Mouse (Mus musculus): ENCODE data around the gene Fam90a1a. TPM values are rescaled to one million over a fixed set of nuclear protein-coding genes. Genes with fewer than 3 reads are reported as not detected.
A peak's percentile ranks its signal among the peaks of the same experiment; 100 is the strongest.
"Not testable (repeated sequence)": the region's sequence is repeated elsewhere in the genome, so short reads cannot be mapped to it uniquely, and the experiment has no call there.

Gene Fam90a1a
- not detected for total RNA-seq (2021)
- long read RNA-seq, experiment 1: 0 reads
- long read RNA-seq, experiment 2: 0 reads

DNA sequence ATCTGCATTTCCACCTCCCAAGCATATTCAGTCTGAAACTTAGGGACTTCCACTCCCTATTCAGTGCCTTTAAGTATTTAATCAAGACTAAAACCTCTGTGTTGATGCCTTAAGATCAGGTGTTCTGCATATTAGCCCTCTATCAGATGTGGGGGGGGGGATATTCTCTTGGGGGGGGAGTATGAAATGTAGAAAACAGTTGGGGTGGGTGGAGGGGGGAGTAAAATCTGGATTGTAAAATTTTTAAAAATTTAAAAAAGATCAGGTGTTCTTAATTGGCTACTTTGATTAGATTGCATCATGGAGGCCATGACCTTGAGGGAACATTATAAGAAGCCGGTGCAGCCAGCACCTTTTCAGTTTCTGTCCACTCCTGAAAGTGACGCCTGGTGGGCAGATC lies at the start of gene Fam90a1a:
Fam90a1a (plus strand) TSS at position 301 of the 400 bp plus-strand sequence.
- DNase-seq: no peak

DNA sequence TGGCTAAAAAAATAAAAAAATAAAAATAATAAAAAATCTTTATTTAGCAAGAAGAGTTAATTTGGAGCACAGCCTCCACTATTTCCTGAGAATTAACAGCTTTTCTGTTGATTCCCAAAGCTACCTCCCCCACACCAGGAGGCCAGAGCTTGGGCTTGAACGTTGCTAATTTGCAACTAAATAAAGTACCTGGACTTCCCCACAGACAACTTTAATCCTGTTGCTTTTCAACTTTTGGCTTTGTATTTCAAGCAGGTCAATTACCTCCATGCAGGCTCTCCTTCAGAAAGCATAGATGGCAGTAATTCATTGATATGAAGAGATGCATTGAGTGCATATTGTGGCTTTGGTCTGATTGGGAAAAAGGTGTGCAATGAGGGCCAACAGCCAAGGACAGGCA lies 46.6 kb upstream of the Fam90a1a start:
- DNase-seq: no peak

DNA sequence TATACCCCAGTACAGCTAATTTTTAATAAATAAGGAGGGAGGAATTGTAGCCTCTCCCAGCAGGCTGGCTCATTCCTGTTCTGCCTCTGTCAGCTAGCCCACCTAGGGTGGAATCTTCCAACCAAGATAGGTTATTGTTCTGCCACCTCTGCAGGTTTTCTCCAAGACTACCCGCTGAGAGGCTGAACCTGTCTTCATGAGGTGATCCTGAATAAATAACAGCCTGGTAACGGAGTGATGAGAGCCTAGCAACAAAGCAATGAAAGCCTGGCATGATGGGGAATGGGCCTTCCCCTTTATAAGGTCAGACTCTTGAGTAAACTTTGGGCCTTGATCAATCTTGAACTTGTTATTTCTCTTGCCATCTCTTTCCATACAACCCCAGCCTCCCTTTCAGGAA lies 46.0 kb upstream of the Fam90a1a start:
- no peak for DNase-seq

DNA sequence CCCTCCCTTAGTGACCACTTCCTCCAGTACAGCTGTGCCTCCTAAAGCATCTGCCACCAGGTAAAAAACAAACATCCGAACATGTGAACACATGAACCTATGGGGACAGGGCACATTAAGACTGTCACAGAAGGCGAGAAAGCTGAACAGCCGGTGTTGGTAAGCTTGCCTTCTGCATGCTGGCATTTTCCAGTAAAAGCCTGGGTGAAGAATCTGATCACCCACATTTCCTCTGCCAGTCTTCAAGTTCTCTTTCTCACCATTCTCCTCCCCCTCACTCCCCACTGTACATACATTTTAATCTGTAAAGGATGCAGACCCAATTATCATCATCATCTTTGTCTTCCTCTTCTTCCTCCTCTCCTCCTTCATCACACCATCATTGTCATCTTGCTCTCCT lies 42.9 kb upstream of the Fam90a1a start:
- DNase-seq: no peak

DNA sequence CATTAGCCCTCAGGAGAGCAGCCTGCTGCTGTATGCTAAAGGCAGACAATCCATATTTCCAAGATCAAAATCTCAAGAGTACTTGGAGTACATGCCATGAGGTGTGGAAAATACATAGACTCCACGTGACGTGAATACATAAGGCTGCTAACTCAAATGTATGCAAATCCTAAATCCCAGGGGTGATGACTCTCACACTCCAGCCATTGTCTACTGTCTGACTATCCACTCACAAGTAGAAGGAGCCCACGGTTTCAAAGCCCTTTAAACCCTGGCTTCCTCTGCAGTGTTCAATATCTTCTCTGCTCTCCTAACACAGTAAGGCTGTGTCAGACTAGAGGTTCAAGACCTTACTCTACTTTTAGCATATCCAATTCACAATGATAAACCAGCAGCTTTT lies 27.8 kb upstream of the Fam90a1a start:
- not testable (repeated sequence) for DNase-seq

DNA sequence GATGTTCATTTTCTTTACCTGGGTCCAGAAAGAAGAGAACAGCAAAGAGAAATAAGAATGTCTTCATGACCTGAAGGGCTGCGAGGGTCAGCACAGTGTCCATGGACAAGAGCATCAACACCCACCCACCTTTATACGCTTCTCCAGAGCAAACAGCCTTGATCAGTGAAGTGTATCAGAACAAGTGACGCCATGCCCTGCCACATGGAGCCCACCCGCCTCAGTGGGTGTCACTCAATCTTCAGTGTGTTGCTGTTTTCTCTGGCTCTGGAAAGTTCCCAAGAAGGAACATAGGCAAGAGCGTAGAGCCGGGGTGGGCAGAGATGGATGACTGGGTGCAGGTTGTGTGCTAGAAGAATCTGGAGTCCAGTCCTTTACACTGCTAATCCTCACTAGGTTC lies 25.9 kb upstream of the Fam90a1a start, which contains the start of gene Defb15:
Defb15 (minus strand) TSS at position 101 of the 400 bp plus-strand sequence.
- DNase-seq: no peak

DNA sequence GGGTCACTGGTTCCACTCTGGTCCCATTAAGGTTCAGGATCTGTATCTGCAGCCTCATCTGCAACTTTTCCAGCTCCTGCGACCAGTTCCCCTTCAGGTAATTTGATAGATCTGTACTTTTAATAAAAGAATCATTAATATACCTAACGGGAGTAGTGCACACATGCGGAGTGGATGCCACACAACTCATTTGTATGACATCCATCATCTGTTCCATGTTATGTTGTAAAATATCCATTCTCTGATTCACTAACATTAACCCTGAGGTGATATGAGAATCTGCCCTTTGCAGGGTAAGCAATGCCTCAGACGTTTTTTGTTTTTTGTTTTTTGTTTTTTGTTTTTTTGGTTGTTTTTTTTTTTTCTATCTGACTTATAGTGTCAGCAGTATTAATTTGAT lies 20.5 kb upstream of the Fam90a1a start, which contains the start of gene Defb35:
Defb35 (plus strand) TSS at position 301 of the 400 bp plus-strand sequence.
- not testable (repeated sequence) for DNase-seq

DNA sequence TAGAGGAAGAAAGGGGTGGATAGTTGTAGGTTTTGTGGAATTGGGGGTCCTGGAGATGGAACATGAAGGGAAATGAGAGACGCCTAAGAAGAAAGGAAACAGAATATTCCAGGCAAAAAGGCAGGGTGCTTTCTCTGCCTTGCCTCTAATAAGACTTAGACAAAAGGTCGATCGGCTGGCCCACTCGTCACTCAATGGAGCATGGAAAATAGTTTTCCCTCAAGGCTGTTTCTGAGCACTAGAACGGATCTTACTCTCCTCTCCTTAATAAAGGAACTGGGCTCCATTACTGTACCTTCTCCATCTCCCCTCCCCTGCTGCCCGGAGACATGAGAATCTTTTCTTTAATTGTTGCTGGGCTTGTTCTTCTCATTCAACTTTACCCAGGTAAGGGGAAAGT lies 12.1 kb upstream of the Fam90a1a start, which contains the start of gene Defb13:
Defb13 (plus strand) TSS at position 301 of the 400 bp plus-strand sequence.
- no peak for DNase-seq

DNA sequence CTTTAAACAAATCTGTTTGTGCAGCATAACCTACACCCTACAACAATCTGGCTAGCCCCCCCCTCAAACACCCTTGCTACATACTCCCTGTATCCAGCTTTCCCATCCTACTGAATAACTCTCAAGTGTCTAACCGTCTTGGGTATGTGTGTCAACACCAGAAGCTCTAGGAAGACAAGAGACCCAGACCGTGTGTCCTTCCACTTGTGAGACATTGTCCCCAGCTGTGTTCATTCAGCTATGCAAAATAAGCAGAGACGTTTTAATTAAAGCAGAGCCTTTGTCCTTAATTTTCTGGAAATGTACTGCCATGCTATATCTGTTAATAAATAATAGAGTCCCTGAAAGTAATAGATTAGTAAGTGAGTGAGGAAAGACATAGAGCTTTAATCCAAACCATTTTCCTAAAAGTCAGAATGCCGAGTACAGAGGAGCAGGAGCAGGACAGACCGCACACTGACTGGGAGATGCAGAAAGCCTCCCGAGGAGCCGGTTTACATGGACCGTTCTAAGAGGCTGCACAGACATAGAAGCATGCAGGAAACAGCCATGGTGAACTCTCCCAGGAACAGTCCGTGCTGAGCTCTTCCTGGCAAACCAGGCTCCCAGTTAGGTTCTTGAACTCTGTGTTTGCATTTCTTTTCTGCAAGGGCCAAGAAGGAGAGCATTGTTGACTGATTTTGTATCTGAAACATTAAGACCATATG lies 11.1 kb upstream of the Fam90a1a start:
- no peak for DNase-seq

DNA sequence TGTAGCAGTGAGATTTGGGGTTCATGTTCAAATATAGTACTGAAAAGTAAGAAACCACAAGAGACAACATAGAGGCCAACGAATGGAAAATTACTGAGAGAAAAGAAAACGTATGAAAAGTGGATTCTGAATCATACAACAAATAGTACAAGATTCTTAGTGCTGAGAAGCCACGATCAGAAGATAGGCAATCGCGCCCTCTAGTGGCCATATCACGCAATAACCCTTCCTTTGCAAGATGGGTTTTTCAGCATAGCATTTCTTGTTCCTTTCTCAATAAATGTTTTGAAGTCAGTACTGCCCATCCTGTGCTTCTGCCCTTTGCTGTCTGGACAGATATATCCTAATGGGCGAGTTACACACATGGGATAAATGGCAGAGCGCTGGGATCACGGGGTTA lies 3.2 kb upstream of the Fam90a1a start:
- DNase-seq: peak; percentile 64

DNA sequence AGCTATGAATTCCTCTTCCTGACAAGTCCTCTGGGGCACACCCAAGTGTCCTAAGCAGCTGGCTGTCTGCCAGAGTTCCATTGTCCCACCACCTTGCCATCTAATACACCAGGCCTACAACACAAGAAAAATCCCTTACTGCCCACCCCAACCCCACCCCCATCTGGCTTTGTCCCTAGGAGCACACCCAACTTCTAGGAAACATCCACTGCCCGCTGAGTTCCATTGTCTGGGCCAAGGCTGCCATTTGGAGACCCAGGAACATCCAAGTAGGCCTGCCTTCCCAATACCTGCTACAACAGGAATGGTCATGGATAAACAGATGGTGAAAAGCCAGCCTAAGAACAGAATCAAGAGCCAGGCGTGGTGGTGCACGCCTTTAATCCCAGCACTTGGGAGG lies 2.2 kb upstream of the Fam90a1a start:
- no peak for DNase-seq

DNA sequence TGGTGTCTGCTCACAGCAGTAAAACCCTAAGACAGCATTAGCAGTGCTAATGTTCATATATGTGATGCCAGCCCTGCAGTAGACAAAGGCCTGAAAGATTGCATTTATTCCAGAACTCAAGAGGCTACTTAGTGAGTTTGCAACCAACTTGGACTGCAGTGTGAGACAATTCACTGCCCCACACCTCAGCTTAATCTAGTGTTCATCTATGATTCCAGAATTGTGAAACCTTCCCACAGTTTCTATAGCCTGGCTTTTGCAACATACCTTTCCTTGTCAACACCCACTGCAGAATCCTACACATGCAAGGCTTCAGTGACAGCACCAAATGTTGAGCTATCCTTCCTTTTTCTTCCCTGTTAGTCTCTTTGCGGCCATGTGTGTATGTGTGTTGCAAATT lies 8.1 kb downstream of the Fam90a1a start:
- DNase-seq: no peak

DNA sequence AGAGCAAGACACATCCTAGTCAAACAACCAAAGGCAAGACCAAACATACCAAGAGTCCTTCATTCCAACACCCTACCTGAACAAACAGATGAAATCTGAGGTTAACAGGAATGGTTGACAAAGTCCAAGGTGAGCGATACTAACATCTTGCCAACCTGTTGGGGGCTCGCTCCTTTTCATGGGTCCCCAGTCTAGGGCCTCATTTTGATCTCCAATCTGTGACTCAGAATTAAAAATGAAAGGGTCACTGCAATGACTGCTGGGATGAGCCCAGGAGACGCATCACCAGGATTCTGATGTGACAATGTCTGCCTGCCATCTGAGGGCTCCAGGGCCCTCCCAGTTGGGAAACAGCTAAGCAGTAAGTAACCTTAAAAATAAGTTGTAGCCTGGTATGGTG lies 11.0 kb downstream of the Fam90a1a start, which contains the start of gene Ccdc70:
Ccdc70 (plus strand) TSS at position 301 of the 400 bp plus-strand sequence.
- DNase-seq: no peak

DNA sequence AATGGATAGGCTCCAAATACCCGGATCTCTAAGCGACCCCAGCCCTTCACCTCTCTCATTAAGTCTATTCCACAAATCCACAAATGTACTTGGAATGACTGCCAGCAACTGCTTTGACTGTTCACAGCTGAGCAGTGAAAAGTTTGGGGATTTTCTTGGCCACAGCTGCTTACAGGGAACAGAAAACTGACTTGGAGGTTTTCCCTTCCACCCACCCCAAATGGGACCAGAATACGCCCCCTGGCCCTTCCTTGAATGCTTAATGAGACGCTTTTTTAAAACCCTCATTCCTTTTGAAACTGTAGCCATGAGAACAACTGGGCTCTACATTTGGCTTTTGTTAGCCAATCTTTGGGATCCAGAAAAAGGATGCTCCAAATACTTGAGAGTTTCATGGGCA lies 19.7 kb downstream of the Fam90a1a start:
- DNase-seq: no peak

DNA sequence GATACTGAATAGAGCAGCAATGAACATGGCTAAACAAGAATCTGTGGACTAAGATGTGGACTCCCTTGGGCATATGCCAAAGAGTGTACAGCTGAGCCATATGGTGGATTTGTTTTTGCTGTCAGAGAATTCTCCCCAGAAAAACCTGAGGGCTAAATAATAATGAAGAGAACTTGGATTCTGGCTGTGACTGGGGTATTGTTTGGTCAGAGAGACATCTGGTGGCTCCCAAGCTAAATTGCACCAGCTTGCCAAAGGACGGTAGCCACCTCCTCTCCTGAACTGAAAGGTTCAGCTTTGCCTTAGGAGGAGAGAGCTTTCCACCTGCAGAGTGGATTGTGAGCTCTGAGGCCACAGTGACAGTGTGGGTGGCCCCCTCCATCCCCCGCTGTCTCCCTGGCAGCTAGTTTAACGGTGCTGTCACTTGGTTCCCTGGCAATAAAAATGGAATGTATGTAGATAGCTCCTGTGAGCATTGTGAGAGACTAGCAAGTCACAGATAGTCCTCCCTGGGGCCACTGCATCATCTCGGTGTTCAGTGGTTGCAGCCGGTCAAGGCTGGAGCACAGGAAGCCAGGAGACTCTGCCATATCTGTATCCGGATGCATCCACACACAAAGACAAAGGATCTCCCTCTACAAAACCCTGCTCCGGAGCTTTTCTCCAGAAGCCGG lies 23.3 kb downstream of the Fam90a1a start:
- peak; percentile 8 for DNase-seq

DNA sequence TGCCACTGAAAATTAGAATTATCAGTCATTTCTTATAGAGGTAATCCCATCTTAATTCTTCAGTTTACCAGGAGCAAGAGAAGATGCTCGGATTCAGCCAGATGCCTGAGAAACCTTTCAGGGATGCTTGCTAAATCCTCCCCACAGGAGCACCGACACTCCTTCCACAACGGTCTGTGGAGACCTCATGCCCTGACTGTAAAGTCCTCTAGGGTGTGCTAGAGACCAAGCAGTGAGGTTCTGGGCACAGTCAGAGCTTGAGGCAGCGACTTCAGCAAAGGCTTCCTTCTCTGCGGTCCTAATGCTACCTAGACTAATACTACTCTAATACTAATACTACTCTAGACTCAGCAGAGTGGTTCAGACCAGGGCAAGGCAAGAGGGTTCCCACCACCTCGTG lies 33.7 kb downstream of the Fam90a1a start:
- peak; percentile 45 for DNase-seq

DNA sequence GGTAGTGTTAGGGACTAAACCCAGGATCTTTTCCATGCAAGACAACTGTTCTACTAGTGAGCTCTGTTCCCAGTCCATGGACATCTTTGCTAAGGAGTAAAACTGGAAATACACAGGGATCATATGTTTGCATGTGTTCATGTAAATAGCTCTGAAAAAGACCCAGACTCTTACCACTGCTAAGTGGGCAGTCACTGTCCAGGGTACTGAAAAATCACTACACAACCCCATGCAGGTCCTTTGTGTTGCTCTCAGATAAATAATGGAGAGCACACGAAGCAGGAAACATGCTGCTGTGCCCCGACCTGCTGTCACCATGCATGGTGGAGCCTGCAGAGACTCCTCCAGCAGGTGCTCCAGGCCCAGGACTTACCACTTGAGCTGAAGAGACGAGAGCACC lies 36.7 kb downstream of the Fam90a1a start:
- no peak for DNase-seq

DNA sequence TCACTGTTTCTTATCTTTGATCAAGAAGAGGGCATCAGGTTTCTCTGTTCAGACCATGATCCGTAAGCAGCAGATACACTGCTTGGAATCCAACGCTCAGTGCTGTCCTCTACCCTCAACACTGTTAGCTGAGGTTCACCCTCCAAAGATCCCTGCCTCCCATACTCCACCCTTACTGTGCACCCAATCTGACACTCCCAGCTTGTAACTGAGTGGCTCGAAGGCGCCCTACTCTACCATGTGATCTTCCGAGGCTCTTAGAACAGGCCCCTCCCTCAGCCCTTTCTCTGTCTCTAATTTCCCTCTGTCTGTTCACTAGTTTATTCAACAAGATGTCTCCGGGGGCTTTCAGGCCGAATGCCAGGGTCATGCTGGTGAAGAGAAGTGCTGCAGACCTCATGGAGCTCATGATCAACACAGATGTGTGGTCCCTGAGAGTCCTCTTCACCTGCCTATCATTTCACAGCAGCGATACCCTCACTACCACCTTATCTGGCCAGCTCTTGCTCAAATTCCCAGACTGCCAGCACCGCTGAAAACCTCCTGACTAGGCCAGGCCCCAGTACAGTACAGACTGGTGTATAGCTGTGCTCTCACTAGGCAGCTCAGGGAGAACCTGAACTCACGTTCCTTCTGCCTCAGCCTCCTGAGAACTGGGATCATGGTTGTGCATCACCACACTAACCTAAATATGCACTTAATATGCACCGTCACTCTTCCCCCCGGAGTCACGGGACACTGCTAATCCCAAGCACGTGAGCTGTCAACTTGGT lies 46.4 kb downstream of the Fam90a1a start:
- no peak for DNase-seq

DNA sequence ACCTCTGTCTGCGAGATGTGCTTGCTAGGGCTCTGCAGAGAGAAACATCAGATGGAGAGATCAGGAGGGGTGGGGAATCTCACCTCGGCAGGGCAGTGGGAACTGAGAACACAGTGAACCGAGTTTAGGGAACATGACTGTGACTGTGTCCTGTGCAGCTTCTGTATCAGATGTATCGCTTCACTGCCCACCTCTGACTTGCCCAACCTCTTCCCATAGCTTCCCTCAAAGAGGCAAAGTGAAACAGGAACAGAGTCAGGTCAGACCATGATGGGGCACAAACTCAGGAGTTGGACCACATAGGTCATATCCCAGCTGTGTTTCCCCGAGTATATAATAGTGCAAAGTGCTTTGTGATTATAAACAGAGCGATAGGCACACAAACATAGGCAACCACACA lies 47.9 kb downstream of the Fam90a1a start:
- DNase-seq: no peak

DNA sequence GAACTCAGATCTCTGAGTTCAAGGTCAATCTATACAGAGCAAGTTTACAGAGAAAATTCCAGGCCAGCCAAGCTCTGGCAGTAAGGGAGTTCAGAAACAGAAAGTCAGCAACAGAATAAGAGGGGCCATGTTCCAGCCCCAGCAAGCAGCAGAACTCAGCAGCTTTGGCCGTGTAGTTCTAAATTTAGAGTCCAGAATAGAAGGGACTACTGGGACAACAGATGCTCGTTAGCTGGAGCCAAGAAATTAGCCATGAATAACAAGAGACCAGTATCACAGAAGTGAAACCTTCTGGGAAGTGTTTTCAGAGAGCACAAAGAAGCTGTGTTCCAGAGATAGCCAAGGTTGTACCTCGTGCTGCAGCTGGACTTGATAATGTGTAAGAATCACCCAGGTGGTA lies 50.9 kb downstream of the Fam90a1a start:
- DNase-seq: no peak

DNA sequence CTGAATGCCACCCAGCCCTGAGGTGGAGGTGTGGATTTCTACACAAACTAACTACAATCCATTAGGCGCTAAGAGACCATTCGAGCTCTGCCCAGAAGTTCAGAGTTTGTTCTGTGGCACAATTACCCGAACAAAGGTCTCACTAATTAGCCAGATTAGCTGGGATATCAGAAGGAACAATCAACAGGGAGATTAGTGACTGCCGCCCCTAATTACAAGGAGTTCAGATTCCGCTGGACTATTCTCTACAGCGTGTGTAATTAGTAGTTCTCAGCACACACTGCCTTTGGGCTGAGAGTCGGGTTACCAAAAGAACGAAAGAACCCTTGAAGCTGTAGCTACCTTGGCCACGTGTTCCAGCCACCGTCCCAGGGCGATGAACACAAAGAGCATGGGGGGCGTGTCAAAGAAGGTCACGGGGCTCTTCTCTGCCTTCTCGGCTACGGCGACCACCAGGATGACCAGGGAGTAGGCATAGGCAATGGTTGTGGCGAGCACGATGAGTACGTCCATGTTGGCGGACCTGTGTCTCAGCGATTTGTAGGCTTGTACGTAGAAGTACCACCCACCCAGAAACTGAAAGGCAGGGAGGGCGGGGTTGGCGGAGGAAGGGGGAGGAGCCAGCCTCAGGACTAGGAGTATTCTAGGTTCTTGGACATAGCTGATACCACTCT lies 54.7 kb downstream of the Fam90a1a start:
- no peak for DNase-seq

Data from adrenal gland, postnatal 10 days (tissue).